Comparison of ENCODE assay signal across 10 mouse cellular contexts in genomic region chr8:125513935-125514334, GRCm38 (mm10). TPM values are rescaled to one million over a fixed set of nuclear protein-coding genes. Genes with fewer than 3 reads are reported as not detected.
DNase-seq lines count a peak whose midpoint lies in the region; ATAC-seq and TF ChIP-seq lines count a peak whose summit lies in the region.
"Had no signal": no experiment of that assay in that cellular context is flagged by ENCODE, and none has a peak within 500 bp of the region (broad histone marks: within the 10 kb centered on the region; RNA-seq: fewer than 3 reads in every experiment).

No protein-coding gene starts in this region.

- ATAC-seq in forebrain, embryonic 16.5 days: peak; percentile 35
- peak; percentile 57; the same call in 1 of the 2 replicates for ATAC-seq in intestine, embryonic 16.5 days
- ATAC-seq in neural tube, embryonic 15.5 days (ENCODE audit: low FRiP score): no peak
- ATAC-seq in monocyte, adult 5-6 weeks (replicated peaks; ENCODE audit: insufficient number of reproducible peaks, low FRiP score, low TSS enrichment, poor library complexity, severe bottlenecking): no peak
- ATAC-seq: Patski had no signal

- no peaks in the 10 kb centered on the region for H3K36me3 ChIP-seq in forebrain, embryonic 16.5 days (ENCODE audit: control insufficient read depth, insufficient read depth)
- no peaks in the 10 kb centered on the region for H3K36me3 ChIP-seq in intestine, embryonic 16.5 days (ENCODE audit: control insufficient read depth, insufficient read depth, low read length)
- no peaks in the 10 kb centered on the region for H3K36me3 ChIP-seq in neural tube, embryonic 15.5 days

- intact Hi-C loops in left cerebral cortex, adult 2 months (cut with DNase I): no loop called here

- H3K27ac ChIP-seq in left cerebral cortex, adult 2 months: peak overlapping the region; percentile 53; the same call in 1 of the 2 replicates
- H3K27ac ChIP-seq in forebrain, embryonic 16.5 days (ENCODE audit: low read length): peak overlapping the region; percentile 65
- H3K27ac ChIP-seq in intestine, embryonic 16.5 days (ENCODE audit: low read length): peak overlapping the region; percentile 53
- H3K27ac ChIP-seq in neural tube, embryonic 15.5 days (replicated peaks): peak overlapping the region; percentile 49
- H3K27ac ChIP-seq: liver, embryonic 14.5 days had no signal

- no peak for TF ChIP-seq CTCF in left cerebral cortex, adult 2 months (IDR thresholded peaks at IDR 0.05)

- H3K27me3 ChIP-seq in forebrain, embryonic 16.5 days (replicated peaks; ENCODE audit: control insufficient read depth, insufficient read depth, low read length): no peaks in the 10 kb centered on the region
- H3K27me3 ChIP-seq in intestine, embryonic 16.5 days (replicated peaks; ENCODE audit: control insufficient read depth, insufficient read depth, low read length): no peaks in the 10 kb centered on the region
- H3K27me3 ChIP-seq in neural tube, embryonic 15.5 days (replicated peaks): 0 out of 2 replicates have a peak, but pooled peaks cover 3% of the 10 kb centered on the region
- H3K27me3 ChIP-seq: Patski had no signal

- peak overlapping the region; percentile 48 for H3K9ac ChIP-seq in forebrain, embryonic 16.5 days (replicated peaks; ENCODE audit: low read depth, low read length)
- 0 out of 2 replicates have a peak overlapping the region, but pooled peaks have one; percentile 13 for H3K9ac ChIP-seq in intestine, embryonic 16.5 days (ENCODE audit: low read depth, low read length)
- H3K9ac ChIP-seq in neural tube, embryonic 15.5 days (replicated peaks): no peak overlapping the region
- H3K9ac ChIP-seq: liver, embryonic 14.5 days had no signal

- DNase-seq in left cerebral cortex, adult 2 months (ENCODE audit: extremely low spot score in 1 of 2, low spot score in 2 of 2): no peak
- DNase-seq in left cerebral cortex, adult 18-20 months (ENCODE audit: low spot score in 2 of 2): no peak
- DNase-seq in liver: no peak
- no peak for DNase-seq in frontal cortex, postnatal 36 days (ENCODE audit: low spot score in 2 of 2)

- H3K4me3 ChIP-seq in left cerebral cortex, adult 2 months: no peak overlapping the region
- H3K4me3 ChIP-seq in forebrain, embryonic 16.5 days (replicated peaks; ENCODE audit: low read length): no peak overlapping the region
- H3K4me3 ChIP-seq in intestine, embryonic 16.5 days (ENCODE audit: low read length): no peak overlapping the region
- no peak overlapping the region for H3K4me3 ChIP-seq in neural tube, embryonic 15.5 days (replicated peaks)

- no peaks in the 10 kb centered on the region for H3K9me3 ChIP-seq in forebrain, embryonic 16.5 days (ENCODE audit: control insufficient read depth, low read length)
- H3K9me3 ChIP-seq in intestine, embryonic 16.5 days (ENCODE audit: control insufficient read depth, low read length): no peaks in the 10 kb centered on the region
- H3K9me3 ChIP-seq in neural tube, embryonic 15.5 days (replicated peaks): no peaks in the 10 kb centered on the region

- 5% methylated on average over 5 of the region's 5 CpGs for WGBS in forebrain, embryonic 16.5 days
- WGBS in intestine, embryonic 16.5 days: 31% methylated on average over 5 of the region's 5 CpGs
- 12% methylated on average over 5 of the region's 5 CpGs for WGBS in neural tube, embryonic 15.5 days

- H3K4me2 ChIP-seq in forebrain, embryonic 16.5 days (ENCODE audit: low read length): no peak overlapping the region
- H3K4me2 ChIP-seq in intestine, embryonic 16.5 days (ENCODE audit: low read depth, low read length): no peak overlapping the region
- H3K4me2 ChIP-seq in neural tube, embryonic 15.5 days: no peak overlapping the region

- peaks cover 40% of the 10 kb centered on the region for H3K4me1 ChIP-seq in forebrain, embryonic 16.5 days (replicated peaks; ENCODE audit: control insufficient read depth, insufficient read depth, low read length)
- H3K4me1 ChIP-seq in intestine, embryonic 16.5 days (ENCODE audit: control insufficient read depth, insufficient read depth, low read length): peaks cover 24% of the 10 kb centered on the region
- peaks cover 42% of the 10 kb centered on the region for H3K4me1 ChIP-seq in neural tube, embryonic 15.5 days

RNA-seq across cellular contexts. Expression of gene Sipa1l2, which starts 55.7 kb away (rescaled TPM):
- total RNA-seq in left cerebral cortex, adult 2 months (2021): 10 to 100 TPM; 44.1 to 47.9 TPM
- 10 to 100 TPM; 42.4 to 43.1 TPM for total RNA-seq in left cerebral cortex, adult 18-20 months (2021)
- 32.8 and 33.4 TPM in 2 replicates for polyA plus RNA-seq in forebrain, embryonic 16.5 days (2015; fragmentation: Nextera tagmentation; extraction: Ambion mirVana)
- polyA plus RNA-seq in intestine, embryonic 16.5 days (2015; fragmentation: Nextera tagmentation; extraction: Ambion mirVana): 4.9 and 6.8 TPM in 2 replicates
- 16.3 and 16.8 TPM in 2 replicates for polyA plus RNA-seq in neural tube, embryonic 15.5 days (2015; fragmentation: Nextera tagmentation; extraction: Ambion mirVana)
- total RNA-seq in monocyte, adult 5-6 weeks (2017): 14.4 to 15.8 TPM (median 15.8 TPM) in 3 replicates

Comparison
In these comparisons a context has a peak if more than half of its experiments do, and no peak if none do; other contexts are left out.
1. ATAC-seq: peak in forebrain, embryonic 16.5 days (single experiment) and intestine, embryonic 16.5 days (single experiment); none in neural tube, embryonic 15.5 days (single experiment) and monocyte, adult 5-6 weeks (single experiment).
2. Peak in every context shown above with its lines, with median percentiles within 50 percentile points of each other: H3K27ac ChIP-seq.